Mouse (Mus musculus): ENCODE data around the gene Esr2. TPM values are rescaled to one million over a fixed set of nuclear protein-coding genes. Genes with fewer than 3 reads are reported as not detected.
A peak's percentile ranks its signal among the peaks of the same experiment; 100 is the strongest.
"Not testable (repeated sequence)": the region's sequence is repeated elsewhere in the genome, so short reads cannot be mapped to it uniquely, and the experiment has no call there.

Esr2 gene
- polyA plus RNA-seq, 1 experiment from 2014 or later: 0.51 TPM

DNA sequence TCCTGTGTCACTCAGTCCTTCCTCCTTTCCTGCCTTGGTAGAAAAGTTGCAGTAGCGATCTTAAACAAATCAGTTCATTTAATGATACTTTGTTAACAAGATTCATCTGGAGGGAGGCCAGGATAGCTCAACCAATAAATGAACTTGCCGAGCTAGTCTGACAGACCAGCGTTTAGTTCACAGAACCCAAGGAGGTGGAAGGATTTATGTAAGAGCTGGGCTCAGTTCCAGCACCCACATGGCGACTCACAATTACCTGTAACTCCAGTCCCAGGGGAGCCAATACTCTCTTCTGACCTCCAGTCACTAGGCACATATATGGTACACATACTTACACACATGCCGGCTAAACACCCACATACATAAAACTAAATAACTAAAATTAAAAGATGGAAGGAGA lies 2.0 kb upstream of the Esr2 start:
- H3K27me3 ChIP-seq (ENCODE audit: insufficient read depth, low read length): no peaks in the 10 kb centered on the region
- H3K4me1 ChIP-seq (ENCODE audit: insufficient read depth, low read length): peaks cover 3% of the 10 kb centered on the region
- no peak for ATAC-seq (ENCODE audit: low FRiP score, low TSS enrichment)
- 55% methylated on average over 5 of the region's 5 CpGs for WGBS
- no peaks in the 10 kb centered on the region for H3K9me3 ChIP-seq (ENCODE audit: low read length)
- no peaks in the 10 kb centered on the region for H3K36me3 ChIP-seq (ENCODE audit: insufficient read depth, low read length)
- no peak overlapping the region for H3K27ac ChIP-seq (ENCODE audit: low read length)
- H3K9ac ChIP-seq (replicated peaks; ENCODE audit: low read length): no peak overlapping the region
- H3K4me3 ChIP-seq (ENCODE audit: low read length): no peak overlapping the region
- H3K4me2 ChIP-seq (replicated peaks; ENCODE audit: low read depth, low read length): no peak overlapping the region

DNA sequence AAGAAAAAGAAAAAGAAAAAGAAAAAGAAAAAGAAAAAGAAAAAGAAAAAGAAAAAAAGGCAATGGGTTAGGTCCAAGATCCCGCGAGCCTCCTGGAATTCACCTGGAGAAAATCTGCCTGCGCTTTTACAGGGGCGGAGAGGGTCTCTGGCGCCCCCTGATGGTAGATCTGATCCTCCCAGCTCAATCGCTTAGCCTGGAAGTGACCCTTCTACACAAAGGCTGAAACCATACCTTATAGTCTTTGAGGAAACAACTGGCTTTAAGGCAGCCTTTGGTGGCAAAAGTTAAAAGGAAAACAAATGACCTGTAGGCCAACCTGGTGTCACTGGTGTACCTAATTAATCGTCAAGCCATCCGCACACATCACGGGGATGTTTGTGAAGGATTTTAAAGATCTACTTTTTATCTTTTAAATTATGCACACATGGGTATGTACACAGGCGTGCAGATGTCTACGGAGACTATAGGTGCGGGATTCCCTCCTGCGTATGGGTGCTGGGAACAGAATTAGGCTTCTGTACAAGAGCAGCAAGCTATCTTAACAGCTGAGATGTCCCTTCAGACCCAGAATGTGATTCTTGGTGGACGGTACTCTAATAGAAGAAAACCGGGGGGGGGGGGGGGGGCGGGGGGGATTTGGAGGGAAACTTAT lies 932 bp upstream of the Esr2 start:
- no peaks in the 10 kb centered on the region for H3K36me3 ChIP-seq (ENCODE audit: insufficient read depth, low read length)
- ATAC-seq (ENCODE audit: low FRiP score, low TSS enrichment): peak; percentile 81
- no peaks in the 10 kb centered on the region for H3K9me3 ChIP-seq (ENCODE audit: low read length)
- peak overlapping the region; percentile 99 for H3K4me2 ChIP-seq (replicated peaks; ENCODE audit: low read depth, low read length)
- no peak overlapping the region for H3K9ac ChIP-seq (replicated peaks; ENCODE audit: low read length)
- H3K27ac ChIP-seq (ENCODE audit: low read length): no peak overlapping the region
- peaks cover 3% of the 10 kb centered on the region for H3K4me1 ChIP-seq (ENCODE audit: insufficient read depth, low read length)
- H3K4me3 ChIP-seq (ENCODE audit: low read length): peak overlapping the region; percentile 55
- no peaks in the 10 kb centered on the region for H3K27me3 ChIP-seq (ENCODE audit: insufficient read depth, low read length)
- 40% methylated on average over 16 of the region's 16 CpGs for WGBS

DNA sequence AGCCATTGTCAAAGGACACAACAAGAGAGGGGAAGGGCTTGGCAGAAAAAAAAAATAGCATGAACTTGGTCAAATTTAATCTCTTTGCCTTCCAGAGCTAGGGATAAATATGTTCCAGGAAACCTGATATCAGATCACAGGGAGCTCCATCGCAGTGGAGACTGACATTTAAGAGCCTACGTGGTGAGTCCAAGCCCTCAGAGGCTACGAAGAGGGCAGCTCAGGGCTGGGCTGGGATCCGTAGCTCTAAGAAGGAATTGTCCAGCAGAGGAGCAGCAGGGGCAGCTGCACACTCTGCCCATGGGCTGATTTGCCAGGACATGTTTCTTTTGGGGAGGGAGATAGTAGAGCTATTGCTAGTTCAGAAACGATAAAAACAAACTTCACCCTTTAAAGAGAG lies 11.4 kb downstream of the Esr2 start:
- H3K4me3 ChIP-seq (ENCODE audit: low read length): no peak overlapping the region
- no peaks in the 10 kb centered on the region for H3K36me3 ChIP-seq (ENCODE audit: insufficient read depth, low read length)
- 28% methylated on average over 5 of the region's 5 CpGs for WGBS

DNA sequence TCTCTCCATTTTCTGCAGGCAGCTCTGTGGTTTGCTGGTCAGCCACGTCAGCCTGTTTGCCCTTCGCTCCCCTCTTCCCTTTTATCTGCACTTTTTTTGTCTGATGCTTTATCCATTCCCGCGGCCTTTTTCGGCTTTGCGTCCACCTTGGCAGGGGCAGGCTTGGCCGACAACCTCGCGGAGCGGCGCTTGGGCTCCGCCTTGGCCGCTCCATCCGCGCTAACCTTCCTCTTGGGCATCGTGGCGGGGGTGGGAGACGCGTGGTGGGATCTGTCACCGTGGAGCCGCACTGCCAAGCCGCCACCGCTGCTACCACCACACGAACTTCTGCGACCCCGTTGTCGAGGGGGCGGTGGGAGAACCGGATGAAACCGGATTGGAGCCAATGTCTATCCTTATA lies 24.7 kb downstream of the Esr2 start:
- Histone ChIP-seq H3K9ac (replicated peaks; ENCODE audit: low read length) (peak overlapping the region; percentile 31), H3K4me3 (ENCODE audit: low read length) (peak overlapping the region; percentile 34), H3K4me2 (replicated peaks; ENCODE audit: low read depth, low read length) (peak overlapping the region; percentile 54)
- 12% methylated on average over 30 of the region's 30 CpGs for WGBS
- not testable (repeated sequence) for H3K9me3 ChIP-seq (ENCODE audit: low read length); H3K27ac ChIP-seq (ENCODE audit: low read length); H3K4me1 ChIP-seq (ENCODE audit: insufficient read depth, low read length); ATAC-seq (ENCODE audit: low FRiP score, low TSS enrichment); H3K36me3 ChIP-seq (ENCODE audit: insufficient read depth, low read length); H3K27me3 ChIP-seq (ENCODE audit: insufficient read depth, low read length)

More for the DNA sequence above, 11.4 kb downstream of the Esr2 start:
- H3K4me2 ChIP-seq (replicated peaks; ENCODE audit: low read depth, low read length): no peak overlapping the region
- no peaks in the 10 kb centered on the region for H3K27me3 ChIP-seq (ENCODE audit: insufficient read depth, low read length)
- H3K9me3 ChIP-seq (ENCODE audit: low read length): no peaks in the 10 kb centered on the region
- H3K9ac ChIP-seq (replicated peaks; ENCODE audit: low read length): no peak overlapping the region
- H3K27ac ChIP-seq (ENCODE audit: low read length): no peak overlapping the region
- ATAC-seq (ENCODE audit: low FRiP score, low TSS enrichment): no peak
- H3K4me1 ChIP-seq (ENCODE audit: insufficient read depth, low read length): no peaks in the 10 kb centered on the region

DNA sequence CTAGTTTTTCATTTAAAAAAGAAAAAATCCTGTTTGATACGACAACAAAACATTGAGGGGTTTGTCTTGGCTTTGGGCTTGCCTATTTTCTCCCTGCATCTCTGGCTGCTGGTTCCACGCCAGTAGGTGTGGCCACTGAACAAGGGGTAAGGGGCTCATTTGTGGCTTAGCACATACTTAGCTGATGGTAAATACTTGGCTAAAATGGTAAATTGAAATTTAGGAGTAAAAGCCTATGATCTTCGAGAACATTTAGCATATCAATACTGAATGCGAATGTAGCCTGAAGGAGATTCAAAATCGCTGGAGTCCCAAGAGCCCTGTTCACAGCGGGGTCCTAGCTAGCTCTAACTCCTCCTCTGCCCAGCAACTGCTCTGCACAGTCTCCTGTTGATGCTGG lies 40.4 kb downstream of the Esr2 start:
- H3K4me1 ChIP-seq (ENCODE audit: insufficient read depth, low read length): no peaks in the 10 kb centered on the region
- no peak overlapping the region for H3K4me3 ChIP-seq (ENCODE audit: low read length)
- no peaks in the 10 kb centered on the region for H3K36me3 ChIP-seq (ENCODE audit: insufficient read depth, low read length)
- no peaks in the 10 kb centered on the region for H3K27me3 ChIP-seq (ENCODE audit: insufficient read depth, low read length)
- H3K9me3 ChIP-seq (ENCODE audit: low read length): no peaks in the 10 kb centered on the region
- no peak overlapping the region for H3K27ac ChIP-seq (ENCODE audit: low read length)
- no peak overlapping the region for H3K4me2 ChIP-seq (replicated peaks; ENCODE audit: low read depth, low read length)
- no peak overlapping the region for H3K9ac ChIP-seq (replicated peaks; ENCODE audit: low read length)
- 46% methylated on average over 6 of the region's 6 CpGs for WGBS
- ATAC-seq (ENCODE audit: low FRiP score, low TSS enrichment): no peak

DNA sequence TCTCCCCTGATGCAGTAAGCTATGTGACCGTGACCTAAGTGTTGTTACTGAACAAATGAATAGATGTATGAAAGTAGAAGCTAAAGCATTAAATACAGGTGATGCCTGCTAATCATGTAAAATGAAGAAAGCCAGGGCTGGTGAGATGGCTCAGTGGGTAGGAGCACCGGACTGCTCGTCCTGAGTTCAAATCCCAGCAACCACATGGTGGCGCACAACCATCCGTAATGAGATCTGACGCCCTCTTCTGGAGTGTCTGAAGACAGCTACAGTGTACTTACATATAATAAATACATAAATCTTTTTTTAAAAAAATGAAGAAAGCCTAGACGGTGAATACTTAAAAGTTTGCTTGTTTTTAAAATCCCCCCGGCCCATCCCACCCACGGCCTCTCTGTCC lies 44.0 kb downstream of the Esr2 start:
- not testable (repeated sequence) for H3K4me3 ChIP-seq (ENCODE audit: low read length); H3K27me3 ChIP-seq (ENCODE audit: insufficient read depth, low read length); H3K4me1 ChIP-seq (ENCODE audit: insufficient read depth, low read length); H3K9me3 ChIP-seq (ENCODE audit: low read length); H3K27ac ChIP-seq (ENCODE audit: low read length); H3K9ac ChIP-seq (replicated peaks; ENCODE audit: low read length); H3K36me3 ChIP-seq (ENCODE audit: insufficient read depth, low read length); H3K4me2 ChIP-seq (replicated peaks; ENCODE audit: low read depth, low read length); ATAC-seq (ENCODE audit: low FRiP score, low TSS enrichment)
- 83% methylated on average over 9 of the region's 9 CpGs for WGBS

DNA sequence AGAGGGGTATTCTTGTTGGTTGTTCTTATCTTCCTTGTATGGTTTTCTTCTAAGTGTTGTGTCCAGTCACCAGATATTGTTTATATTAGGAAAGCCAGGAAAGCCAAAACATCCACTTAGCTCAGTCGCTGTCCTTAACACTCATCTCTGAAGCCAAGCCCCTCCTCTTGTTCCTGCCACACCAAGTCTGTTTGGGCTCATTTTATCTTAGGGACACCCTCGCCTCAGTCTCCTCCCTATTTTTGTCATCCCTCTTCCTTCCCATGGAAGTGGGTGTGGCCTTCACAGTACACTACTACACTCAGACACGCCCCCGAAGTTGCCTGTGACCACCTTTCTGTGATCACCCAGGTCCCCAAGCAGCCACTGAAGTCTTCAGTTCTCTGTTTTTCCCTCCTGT lies 44.5 kb downstream of the Esr2 start:
- Histone ChIP-seq H3K4me1 (ENCODE audit: insufficient read depth, low read length) (no peaks in the 10 kb centered on the region), H3K27ac (ENCODE audit: low read length) (no peak overlapping the region), H3K4me3 (ENCODE audit: low read length) (no peak overlapping the region), H3K36me3 (ENCODE audit: insufficient read depth, low read length) (no peaks in the 10 kb centered on the region), H3K9me3 (ENCODE audit: low read length) (no peaks in the 10 kb centered on the region), H3K9ac (replicated peaks; ENCODE audit: low read length) (no peak overlapping the region), H3K27me3 (ENCODE audit: insufficient read depth, low read length) (no peaks in the 10 kb centered on the region), H3K4me2 (replicated peaks; ENCODE audit: low read depth, low read length) (no peak overlapping the region)
- ATAC-seq (ENCODE audit: low FRiP score, low TSS enrichment): no peak
- 77% methylated on average over 4 of the region's 4 CpGs for WGBS

DNA sequence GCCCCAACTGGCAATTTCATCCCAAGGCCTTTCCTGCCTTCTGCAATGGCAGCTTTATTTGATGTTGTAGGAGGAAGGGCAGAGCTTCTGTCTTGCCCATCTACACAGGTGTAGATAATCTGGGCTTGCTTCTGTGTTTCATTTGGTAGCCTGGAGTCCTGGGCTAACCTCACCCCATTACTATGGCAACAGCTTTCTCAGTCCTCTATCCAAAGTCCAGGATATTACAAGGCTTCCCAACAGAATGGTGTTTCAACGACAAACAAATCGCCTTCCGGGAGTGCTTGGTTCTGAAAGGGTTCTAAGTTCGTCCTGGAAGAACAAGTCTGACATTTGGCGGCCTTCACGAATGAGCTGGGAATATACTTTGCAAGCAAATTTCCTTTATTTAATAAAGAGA lies 46.2 kb downstream of the Esr2 start:
- no peak for ATAC-seq (ENCODE audit: low FRiP score, low TSS enrichment)
- H3K4me2 ChIP-seq (replicated peaks; ENCODE audit: low read depth, low read length): no peak overlapping the region
- WGBS: 86% methylated on average over 6 of the region's 6 CpGs

DNA sequence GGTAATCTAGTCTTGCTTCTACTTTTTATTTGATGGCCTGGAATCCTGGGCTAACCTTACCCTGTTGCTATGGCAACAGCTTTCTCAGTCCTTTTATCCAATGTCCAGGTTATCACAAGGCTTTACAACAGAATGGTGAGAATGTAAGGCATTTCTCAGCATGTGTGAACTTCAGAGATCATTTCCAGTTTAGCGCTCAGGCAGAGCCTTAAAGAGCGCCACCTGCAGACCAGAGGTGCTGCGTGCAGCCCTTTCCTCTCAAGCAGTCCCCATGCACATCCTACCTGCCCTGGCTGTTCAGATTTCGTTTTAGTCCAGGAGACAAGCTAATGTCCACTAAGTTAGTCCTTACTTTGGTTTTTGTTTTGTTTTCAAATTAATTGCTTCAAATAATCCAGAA lies 46.8 kb downstream of the Esr2 start:
- 23% methylated on average over 4 of the region's 4 CpGs for WGBS
- Histone ChIP-seq H3K9ac (replicated peaks; ENCODE audit: low read length) (no peak overlapping the region), H3K4me1 (ENCODE audit: insufficient read depth, low read length) (no peaks in the 10 kb centered on the region), H3K36me3 (ENCODE audit: insufficient read depth, low read length) (no peaks in the 10 kb centered on the region), H3K27me3 (ENCODE audit: insufficient read depth, low read length) (no peaks in the 10 kb centered on the region), H3K4me3 (ENCODE audit: low read length) (no peak overlapping the region), H3K4me2 (replicated peaks; ENCODE audit: low read depth, low read length) (no peak overlapping the region), H3K27ac (ENCODE audit: low read length) (no peak overlapping the region), H3K9me3 (ENCODE audit: low read length) (no peaks in the 10 kb centered on the region)
- ATAC-seq (ENCODE audit: low FRiP score, low TSS enrichment): no peak

More for the DNA sequence above, 46.2 kb downstream of the Esr2 start:
- no peaks in the 10 kb centered on the region for H3K4me1 ChIP-seq (ENCODE audit: insufficient read depth, low read length)
- no peaks in the 10 kb centered on the region for H3K9me3 ChIP-seq (ENCODE audit: low read length)
- H3K27me3 ChIP-seq (ENCODE audit: insufficient read depth, low read length): no peaks in the 10 kb centered on the region
- H3K4me3 ChIP-seq (ENCODE audit: low read length): no peak overlapping the region
- no peak overlapping the region for H3K9ac ChIP-seq (replicated peaks; ENCODE audit: low read length)
- no peak overlapping the region for H3K27ac ChIP-seq (ENCODE audit: low read length)
- no peaks in the 10 kb centered on the region for H3K36me3 ChIP-seq (ENCODE audit: insufficient read depth, low read length)

DNA sequence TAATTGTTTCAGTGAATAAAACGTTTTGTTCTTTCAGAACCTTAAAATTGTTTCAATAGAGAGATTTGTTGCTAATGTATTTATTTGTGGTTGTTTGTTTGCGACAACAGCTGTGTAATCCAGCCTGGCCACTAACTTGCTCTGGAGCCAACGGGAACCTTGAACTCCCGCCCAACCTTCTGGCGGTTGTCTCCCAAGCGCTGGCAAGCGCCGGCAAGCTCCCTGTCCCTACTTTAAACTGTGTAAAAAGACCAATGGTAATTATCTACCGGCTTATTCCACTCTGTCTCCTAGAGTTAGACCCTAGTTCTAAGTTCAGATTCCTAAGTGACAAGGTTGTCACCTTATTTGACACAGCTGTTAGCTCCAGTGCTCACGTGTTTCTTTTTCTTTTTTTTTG lies 48.2 kb downstream of the Esr2 start:
- Histone ChIP-seq H3K9ac (replicated peaks; ENCODE audit: low read length) (no peak overlapping the region), H3K4me1 (ENCODE audit: insufficient read depth, low read length) (no peaks in the 10 kb centered on the region), H3K4me2 (replicated peaks; ENCODE audit: low read depth, low read length) (no peak overlapping the region), H3K36me3 (ENCODE audit: insufficient read depth, low read length) (no peaks in the 10 kb centered on the region), H3K27ac (ENCODE audit: low read length) (no peak overlapping the region), H3K27me3 (ENCODE audit: insufficient read depth, low read length) (no peaks in the 10 kb centered on the region), H3K9me3 (ENCODE audit: low read length) (no peaks in the 10 kb centered on the region), H3K4me3 (ENCODE audit: low read length) (no peak overlapping the region)
- 71% methylated on average over 10 of the region's 10 CpGs for WGBS
- no peak for ATAC-seq (ENCODE audit: low FRiP score, low TSS enrichment)
